Mouse (Mus musculus) lung, embryonic 14.5 days (tissue): ENCODE measurements around the gene Tmem230. TPM values are rescaled to one million over a fixed set of nuclear protein-coding genes. Genes with fewer than 3 reads are reported as not detected.
A peak's percentile ranks its signal among the peaks of the same experiment; 100 is the strongest.
"Not testable (repeated sequence)": the region's sequence is repeated elsewhere in the genome, so short reads cannot be mapped to it uniquely, and the experiment has no call there.

Source experiments
- ATAC-seq: fragments of 200-750 bp; cut with Nextera tagmentation; 2 replicates; pipeline ENCODE4 v1.8.0; 2017; ENCODE audit warnings: mild to moderate bottlenecking, moderate TSS enrichment, moderate library complexity; ENCODE audit not compliant: insufficient read depth
- DNase-seq: peaks from one replicate; pipeline ENCODE4 v3.0.0-alpha.2; 2015
- H3K27ac ChIP-seq: fragments of 300-500 bp; sonication (generic); 2 replicates; pipeline ENCODE4 v1.5.1; 2014; ENCODE audit warnings: low read depth, mild to moderate bottlenecking, moderate library complexity
- H3K27me3 ChIP-seq: fragments of 300-500 bp; sonication (generic); 2 replicates; pipeline ENCODE4 v1.6.1; 2014; ENCODE audit warnings: low read length, control low read depth; ENCODE audit not compliant: insufficient read depth
- H3K36me3 ChIP-seq: fragments of 300-500 bp; sonication (generic); 2 replicates; pipeline ENCODE4 v1.6.1; 2014; ENCODE audit warnings: control low read depth; ENCODE audit not compliant: insufficient read depth
- H3K4me1 ChIP-seq: fragments of 300-500 bp; sonication (generic); 2 replicates; pipeline ENCODE4 v1.6.1; 2014; ENCODE audit warnings: antibody characterized with exemption, control low read depth; ENCODE audit not compliant: insufficient read depth
- H3K4me2 ChIP-seq: fragments of 300-500 bp; sonication (generic); 2 replicates; pipeline ENCODE4 v1.6.1; 2014; ENCODE audit warnings: mild to moderate bottlenecking
- H3K4me3 ChIP-seq: fragments of 300-500 bp; sonication (generic); 2 replicates; pipeline ENCODE4 v1.5.1; 2014; ENCODE audit warnings: low read depth, low read length
- H3K9ac ChIP-seq: fragments of 300-500 bp; sonication (generic); 2 replicates; pipeline ENCODE4 v1.6.1; 2014
- H3K9me3 ChIP-seq: fragments of 300-500 bp; sonication (generic); 2 replicates; pipeline ENCODE4 v1.6.1; 2016; ENCODE audit warnings: low read depth, low read length, control low read depth
- CTCF ChIP-seq: IDR thresholded peaks from 2 replicates; pipeline ENCODE4 v1.5.1; 2016; ENCODE audit warnings: antibody characterized with exemption, low read depth
- WGBS: fragments of 180-500 bp; shearing (Covaris S2); extraction: QIAGEN DNeasy Blood & Tissue Kit; methylation state at CpG from one replicate; pipeline ENCODE4 v1.1.7; 2014; 5-methylcytosine and 5-hydroxymethylcytosine counted together
- polyA plus RNA-seq: library from polyadenylated mRNA; unstranded; fragments of >200 nt; fragmentation: Nextera tagmentation; extraction: Ambion mirVana; gene quantifications from 2 replicates; pipeline ENCODE4 v1.2.1, GENCODE M21; 2014

The Tmem230 gene
- polyA plus RNA-seq, 1 experiment from 2014 or later: 39.9 TPM

DNA sequence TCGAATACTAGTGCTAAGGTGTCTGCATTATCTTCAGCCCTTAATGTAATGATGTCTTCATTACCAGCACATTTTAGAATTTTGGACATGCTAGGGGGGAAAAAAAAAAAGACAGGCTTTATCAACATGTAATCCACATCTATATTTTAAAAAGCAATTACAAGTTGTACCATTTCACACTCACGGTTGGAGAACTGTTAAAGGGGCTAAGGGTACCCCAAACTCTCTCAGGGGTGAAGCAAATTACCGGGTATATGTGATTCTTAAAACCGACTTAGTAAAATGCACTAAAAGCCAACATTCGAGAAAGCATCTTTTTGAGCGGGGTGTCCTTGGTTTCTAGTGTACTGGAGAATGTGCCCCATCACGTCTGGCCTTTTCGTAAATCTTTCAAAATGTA lies 4.3 kb upstream of the Tmem230 start:
- DNase-seq: no peak
- peak overlapping the region; percentile 91 for H3K27ac ChIP-seq
- no peak for TF ChIP-seq CTCF
- WGBS: 4% methylated on average over 8 of the region's 8 CpGs
- peaks cover 34% of the 10 kb centered on the region for H3K36me3 ChIP-seq
- peak overlapping the region; percentile 81 for H3K9ac ChIP-seq
- no peaks in the 10 kb centered on the region for H3K9me3 ChIP-seq
- H3K4me3 ChIP-seq: peak overlapping the region; percentile 67
- peak overlapping the region; percentile 74 for H3K4me2 ChIP-seq
- no peak for ATAC-seq
- H3K27me3 ChIP-seq: no peaks in the 10 kb centered on the region
- H3K4me1 ChIP-seq: peaks cover 8% of the 10 kb centered on the region

DNA sequence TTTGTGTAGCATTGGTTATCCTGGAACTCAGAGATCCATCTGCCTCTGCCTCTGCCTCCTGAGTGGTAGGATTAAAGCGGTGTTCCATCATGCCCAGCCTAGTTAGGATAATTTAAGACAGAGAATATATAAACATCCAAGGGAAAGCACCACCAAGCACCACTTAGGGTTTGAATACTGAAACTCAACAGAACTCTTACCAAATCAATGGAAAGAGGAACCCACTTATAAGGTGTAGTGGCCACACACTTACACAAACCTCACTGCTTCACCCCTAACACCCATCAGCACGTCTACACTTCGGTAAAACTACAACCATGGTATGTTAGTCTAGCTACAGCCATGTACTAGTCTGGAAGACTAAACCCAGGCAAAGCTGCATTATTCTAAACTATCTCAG lies 4.2 kb downstream of the Tmem230 start:
- Histone ChIP-seq H3K9me3 (no peaks in the 10 kb centered on the region), H3K4me1 (no peaks in the 10 kb centered on the region), H3K27ac (no peak overlapping the region), H3K27me3 (no peaks in the 10 kb centered on the region), H3K36me3 (peaks cover 28% of the 10 kb centered on the region), H3K9ac (no peak overlapping the region), H3K4me2 (no peak overlapping the region), H3K4me3 (no peak overlapping the region)
- TF ChIP-seq CTCF: no peak
- 92% methylated on average over 3 of the region's 3 CpGs for WGBS
- DNase-seq (no peak), ATAC-seq (no peak)

DNA sequence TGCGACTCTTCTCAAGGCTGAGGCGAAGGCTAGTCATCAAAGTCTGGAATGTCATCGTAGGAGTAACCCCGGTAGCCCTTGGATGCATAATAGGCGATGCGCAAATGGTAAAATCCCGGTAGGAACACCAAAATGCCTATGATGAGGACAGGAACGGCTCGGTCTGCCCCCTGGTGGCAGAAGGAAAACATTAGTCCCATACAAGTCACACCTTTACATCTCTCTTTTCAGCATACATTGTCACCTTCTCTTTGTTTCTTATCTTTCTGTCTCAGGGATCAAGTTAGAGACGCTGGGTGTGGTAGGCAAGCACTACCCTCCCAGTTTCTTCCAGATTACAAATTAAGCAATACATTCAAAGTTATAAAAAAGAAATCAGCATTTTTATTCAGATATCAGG lies 7.2 kb downstream of the Tmem230 start:
- H3K4me2 ChIP-seq, H3K9ac ChIP-seq, H3K4me1 ChIP-seq, H3K27me3 ChIP-seq, H3K27ac ChIP-seq, H3K4me3 ChIP-seq, H3K9me3 ChIP-seq: not testable (repeated sequence)
- WGBS: 11% methylated on average over 8 of the region's 10 CpGs
- H3K36me3 ChIP-seq: peaks cover 22% of the 10 kb centered on the region
- TF ChIP-seq CTCF: peak; percentile 67
- ATAC-seq (peak; percentile 55; the same call in 1 of the 2 replicates), DNase-seq (peak; percentile 77)

DNA sequence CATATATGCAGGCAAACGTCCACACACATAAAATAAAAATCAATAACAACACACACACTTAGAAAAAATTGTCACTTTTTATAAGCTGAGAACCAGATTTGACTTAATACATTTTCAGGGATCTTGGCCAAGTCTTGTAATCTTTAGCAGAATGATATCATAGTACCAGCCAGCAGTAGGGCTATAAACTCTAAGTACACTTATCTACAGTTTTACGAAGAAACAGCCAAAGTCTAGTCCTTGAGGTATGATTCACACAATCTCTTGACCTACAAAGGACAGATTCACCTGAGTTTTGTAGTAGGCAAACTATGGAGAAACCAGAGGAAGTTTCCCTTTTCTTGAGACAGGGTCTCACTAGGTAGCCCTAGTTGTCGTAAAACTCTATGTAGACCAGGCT lies 8.2 kb downstream of the Tmem230 start:
- H3K36me3 ChIP-seq: peaks cover 17% of the 10 kb centered on the region
- H3K9me3 ChIP-seq, H3K27me3 ChIP-seq, DNase-seq, H3K4me3 ChIP-seq, H3K4me1 ChIP-seq, ATAC-seq, H3K9ac ChIP-seq, H3K4me2 ChIP-seq, H3K27ac ChIP-seq: not testable (repeated sequence)
- WGBS: 83% methylated on average over 3 of the region's 3 CpGs

DNA sequence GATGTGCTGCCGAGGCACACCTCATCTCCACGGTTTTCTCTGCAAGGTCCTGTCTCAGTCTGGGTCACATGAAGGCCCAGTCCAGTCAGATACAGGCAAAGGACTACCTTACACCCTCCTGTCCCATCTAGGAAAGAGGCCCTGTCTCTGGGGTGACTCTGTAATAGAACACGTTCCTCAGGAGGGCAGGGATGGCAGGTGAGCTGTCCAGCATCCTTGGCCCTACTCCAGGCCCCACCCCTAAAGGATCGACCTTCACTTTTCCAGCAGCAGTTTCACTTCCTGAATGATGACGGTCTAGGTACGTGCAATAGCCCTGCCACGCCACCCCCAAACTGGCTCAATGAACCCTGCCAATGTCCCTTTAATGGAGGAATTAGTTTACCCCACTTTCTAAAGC lies 11.6 kb downstream of the Tmem230 start:
- ATAC-seq (no peak), DNase-seq (no peak)
- H3K27me3 ChIP-seq: no peaks in the 10 kb centered on the region
- H3K9ac ChIP-seq: no peak overlapping the region
- no peaks in the 10 kb centered on the region for H3K4me1 ChIP-seq
- TF ChIP-seq CTCF: no peak
- H3K36me3 ChIP-seq: no peaks in the 10 kb centered on the region
- H3K27ac ChIP-seq: no peak overlapping the region
- no peaks in the 10 kb centered on the region for H3K9me3 ChIP-seq
- H3K4me3 ChIP-seq: no peak overlapping the region
- H3K4me2 ChIP-seq: no peak overlapping the region
- 58% methylated on average over 7 of the region's 7 CpGs for WGBS

DNA sequence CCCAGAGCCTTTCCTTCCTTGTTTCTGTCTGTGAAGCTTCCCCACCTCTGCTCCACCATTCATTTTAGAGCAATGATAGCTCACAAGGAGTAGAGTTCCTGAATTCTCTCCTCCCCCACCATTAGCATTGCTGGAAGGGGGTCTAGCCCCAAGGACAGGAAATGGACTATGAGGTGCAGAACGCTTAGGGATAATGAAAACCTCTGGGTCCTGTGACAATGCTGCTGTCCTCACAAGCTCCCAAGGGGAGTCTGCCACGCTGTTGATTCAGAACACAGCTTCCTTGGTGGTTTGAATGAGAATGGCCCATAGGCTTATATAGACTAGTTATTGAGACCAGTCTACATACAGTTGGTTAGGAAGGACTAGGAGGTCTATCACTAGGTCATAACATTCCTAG lies 12.3 kb downstream of the Tmem230 start:
- 38% methylated on average over 2 of the region's 2 CpGs for WGBS
- Histone ChIP-seq H3K27me3 (no peaks in the 10 kb centered on the region), H3K4me2 (no peak overlapping the region), H3K27ac (no peak overlapping the region), H3K9me3 (no peaks in the 10 kb centered on the region), H3K9ac (no peak overlapping the region), H3K36me3 (no peaks in the 10 kb centered on the region), H3K4me1 (no peaks in the 10 kb centered on the region), H3K4me3 (no peak overlapping the region)
- ATAC-seq (no peak), DNase-seq (no peak)
- no peak for TF ChIP-seq CTCF

DNA sequence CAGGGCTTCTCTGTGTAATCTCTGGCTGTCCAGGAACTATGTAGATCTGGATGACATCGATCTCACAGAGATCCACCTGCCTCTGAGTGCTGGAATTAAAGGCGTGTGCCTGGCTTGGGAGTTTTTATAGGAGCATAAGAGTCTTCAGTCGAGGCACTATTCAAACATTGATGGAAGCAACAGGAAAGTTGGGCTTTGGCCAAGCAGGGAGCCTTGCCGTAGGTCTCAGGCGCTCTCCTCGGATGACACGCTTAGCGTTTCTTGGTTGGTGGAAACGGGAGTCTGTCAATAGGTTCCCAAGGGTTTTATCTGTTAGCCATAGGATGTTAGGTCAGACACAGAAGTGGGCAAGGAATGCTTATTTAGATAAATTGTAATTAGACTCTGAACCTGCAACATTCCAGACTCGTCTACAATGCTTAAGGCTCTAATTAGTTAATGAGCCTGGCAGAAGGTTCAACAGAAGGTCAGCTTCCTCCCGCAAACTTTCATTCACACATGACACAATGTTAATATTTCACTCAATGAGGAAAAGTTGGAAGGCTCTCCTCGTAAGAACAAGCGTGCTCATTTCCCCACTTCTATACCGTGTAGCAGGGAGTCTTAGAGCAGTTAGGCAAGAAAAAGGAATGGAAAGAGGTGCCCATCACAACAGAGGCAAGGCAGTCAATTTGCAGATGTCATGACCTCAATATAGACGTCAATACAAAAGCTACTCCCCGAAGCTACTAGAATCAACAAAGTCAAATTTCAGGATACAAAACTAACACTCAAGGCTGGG lies 13.4 kb downstream of the Tmem230 start:
- H3K9ac ChIP-seq: no peak overlapping the region
- no peak overlapping the region for H3K4me3 ChIP-seq
- H3K4me1 ChIP-seq: no peaks in the 10 kb centered on the region
- no peaks in the 10 kb centered on the region for H3K27me3 ChIP-seq
- WGBS: 47% methylated on average over 16 of the region's 16 CpGs
- no peaks in the 10 kb centered on the region for H3K9me3 ChIP-seq
- ATAC-seq (no peak), DNase-seq (no peak)
- no peak overlapping the region for H3K27ac ChIP-seq
- no peak for TF ChIP-seq CTCF
- H3K4me2 ChIP-seq: no peak overlapping the region
- no peaks in the 10 kb centered on the region for H3K36me3 ChIP-seq
